Mouse (Mus musculus): ENCODE data around the gene Kcnk3. TPM values are rescaled to one million over a fixed set of nuclear protein-coding genes. Genes with fewer than 3 reads are reported as not detected.

The Kcnk3 gene
- polyA plus RNA-seq, 1 experiment, result not detected

DNA sequence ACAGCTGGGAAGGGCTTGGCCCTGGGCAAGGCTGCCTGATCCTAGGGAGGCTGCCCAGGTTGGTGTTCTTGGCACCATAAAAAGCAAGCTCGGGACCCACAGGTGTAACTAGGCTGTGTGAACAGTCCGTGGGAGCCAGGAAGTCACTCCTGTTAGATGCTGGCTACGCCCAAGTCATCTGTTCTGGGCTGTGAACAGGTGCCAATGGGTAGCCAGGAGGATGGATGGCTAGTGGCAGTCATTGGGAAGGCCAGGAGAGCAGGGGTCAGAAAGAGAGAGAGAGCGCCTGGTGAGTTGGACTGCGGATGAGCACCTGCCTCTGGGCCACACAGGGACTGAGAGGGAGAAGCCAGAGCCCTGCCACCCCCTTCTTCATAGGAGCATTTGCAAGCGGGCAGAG, 17.7 kb downstream of the Kcnk3 start:
- Histone ChIP-seq H3K4me3 (replicated peaks) (no peak overlapping the region), H3K27me3 (ENCODE audit: control insufficient read depth) (no peaks in the 10 kb centered on the region), H3K36me3 (ENCODE audit: control insufficient read depth) (no peaks in the 10 kb centered on the region), H3K9me3 (ENCODE audit: control insufficient read depth, low read length) (no peaks in the 10 kb centered on the region), H3K4me1 (ENCODE audit: control insufficient read depth) (no peaks in the 10 kb centered on the region)
- no peak for TF ChIP-seq TAL1 (IDR thresholded peaks at IDR 0.05; ENCODE audit: low read length)
- no peak for TF ChIP-seq GATA1 (IDR thresholded peaks at IDR 0.05; ENCODE audit: low read length)

DNA sequence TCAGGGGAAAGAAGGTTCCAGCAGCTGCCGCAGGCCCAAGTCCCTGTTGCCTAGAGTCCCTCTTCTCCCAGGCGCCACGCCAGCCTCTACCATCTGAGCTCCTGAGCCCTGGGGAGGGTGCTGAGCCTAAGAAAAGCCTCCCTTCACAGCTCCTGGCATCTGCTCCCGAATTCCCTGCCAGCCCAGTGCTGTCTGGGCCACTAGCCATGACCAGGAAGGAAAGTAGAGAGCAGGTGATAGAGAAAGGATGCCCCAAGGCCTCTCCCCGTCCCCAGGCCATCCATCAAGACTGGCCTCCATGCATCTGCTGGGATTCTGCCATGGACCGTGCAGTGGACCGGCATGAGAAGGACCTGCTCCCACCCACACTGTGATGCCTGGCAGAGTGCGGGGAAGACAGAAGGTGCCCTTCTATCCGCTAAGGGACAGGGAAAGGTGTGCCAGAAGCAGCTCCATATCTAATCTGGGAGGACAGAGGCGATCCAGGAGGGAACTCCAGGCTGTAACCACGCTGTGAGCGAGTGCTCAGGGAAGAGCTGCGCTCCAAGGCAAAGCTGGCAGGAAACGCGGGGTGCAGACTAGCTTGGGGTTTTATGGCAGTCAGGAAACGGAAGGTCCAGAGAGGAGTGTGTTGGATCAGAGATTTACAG, 18.6 kb downstream of the Kcnk3 start:
- no peaks in the 10 kb centered on the region for H3K27me3 ChIP-seq (ENCODE audit: control insufficient read depth)
- H3K4me1 ChIP-seq (ENCODE audit: control insufficient read depth), result no peaks in the 10 kb centered on the region
- no peak overlapping the region for H3K4me3 ChIP-seq (replicated peaks)
- H3K36me3 ChIP-seq (ENCODE audit: control insufficient read depth), result no peaks in the 10 kb centered on the region
- TF ChIP-seq TAL1 (IDR thresholded peaks at IDR 0.05; ENCODE audit: low read length), result no peak
- no peak for TF ChIP-seq GATA1 (IDR thresholded peaks at IDR 0.05; ENCODE audit: low read length)
- no peaks in the 10 kb centered on the region for H3K9me3 ChIP-seq (ENCODE audit: control insufficient read depth, low read length)

DNA sequence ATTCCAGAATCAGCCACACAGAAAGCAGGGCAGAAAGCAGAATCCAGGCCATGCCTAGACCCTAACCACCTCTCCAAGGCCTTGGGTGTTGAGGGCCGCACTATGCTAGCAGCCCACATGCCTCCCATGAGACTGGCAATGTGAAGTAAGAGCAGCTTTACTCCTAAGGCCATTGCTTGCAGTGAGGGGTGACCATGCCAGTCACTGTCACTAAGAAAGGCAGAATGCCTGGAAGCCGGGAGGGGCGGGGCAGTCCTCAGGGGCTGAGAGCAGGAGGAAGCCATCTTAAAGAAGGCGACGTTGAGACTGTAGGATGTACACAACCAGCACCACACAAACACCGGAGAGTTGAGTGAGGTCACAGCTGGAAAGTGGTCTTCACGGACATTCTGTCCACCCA, 21.1 kb downstream of the Kcnk3 start:
- no peaks in the 10 kb centered on the region for H3K36me3 ChIP-seq (ENCODE audit: control insufficient read depth)
- no peak overlapping the region for H3K4me3 ChIP-seq (replicated peaks)
- no peak for TF ChIP-seq TAL1 (IDR thresholded peaks at IDR 0.05; ENCODE audit: low read length)
- no peaks in the 10 kb centered on the region for H3K27me3 ChIP-seq (ENCODE audit: control insufficient read depth)
- no peaks in the 10 kb centered on the region for H3K9me3 ChIP-seq (ENCODE audit: control insufficient read depth, low read length)
- no peaks in the 10 kb centered on the region for H3K4me1 ChIP-seq (ENCODE audit: control insufficient read depth)

- H3K4me3 ChIP-seq (replicated peaks), result no peak overlapping the region
- H3K36me3 ChIP-seq (ENCODE audit: control insufficient read depth), result no peaks in the 10 kb centered on the region
- TF ChIP-seq TAL1 (IDR thresholded peaks at IDR 0.05; ENCODE audit: low read length) (no peak), GATA1 (IDR thresholded peaks at IDR 0.05; ENCODE audit: low read length) (no peak)
- H3K9me3 ChIP-seq (ENCODE audit: control insufficient read depth, low read length), result no peaks in the 10 kb centered on the region
- no peaks in the 10 kb centered on the region for H3K4me1 ChIP-seq (ENCODE audit: control insufficient read depth)
- H3K27me3 ChIP-seq (ENCODE audit: control insufficient read depth), result no peaks in the 10 kb centered on the region
Measured at GRCm38 (mm10) chr5:30609918-30610645, 22.1 kb downstream of the Kcnk3 start.

DNA sequence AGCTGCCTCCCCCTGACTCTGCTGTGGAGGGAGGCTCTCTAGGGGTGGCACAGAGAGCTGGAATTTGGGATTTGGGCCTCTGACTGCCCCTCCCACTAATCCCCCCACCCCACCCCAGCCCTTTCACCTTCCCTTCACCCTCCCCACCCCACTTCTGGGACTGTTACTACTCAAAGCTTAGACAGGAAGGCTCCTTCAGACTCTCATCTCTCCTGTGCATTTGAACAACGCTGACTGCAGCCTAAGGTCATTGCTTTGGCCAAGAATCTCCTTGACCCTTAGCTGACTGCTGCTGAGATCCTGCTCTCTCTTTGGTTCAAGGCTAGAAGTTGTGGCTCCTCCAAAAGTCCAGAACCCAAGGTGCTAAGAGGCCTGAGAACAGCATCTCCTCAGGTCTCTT, 23.1 kb downstream of the Kcnk3 start:
- H3K4me1 ChIP-seq (ENCODE audit: control insufficient read depth), result no peaks in the 10 kb centered on the region
- H3K36me3 ChIP-seq (ENCODE audit: control insufficient read depth), result no peaks in the 10 kb centered on the region
- no peaks in the 10 kb centered on the region for H3K27me3 ChIP-seq (ENCODE audit: control insufficient read depth)
- H3K9me3 ChIP-seq (ENCODE audit: control insufficient read depth, low read length), result no peaks in the 10 kb centered on the region
- no peak for TF ChIP-seq GATA1 (IDR thresholded peaks at IDR 0.05; ENCODE audit: low read length)
- no peak for TF ChIP-seq TAL1 (IDR thresholded peaks at IDR 0.05; ENCODE audit: low read length)
- no peak overlapping the region for H3K4me3 ChIP-seq (replicated peaks)

DNA sequence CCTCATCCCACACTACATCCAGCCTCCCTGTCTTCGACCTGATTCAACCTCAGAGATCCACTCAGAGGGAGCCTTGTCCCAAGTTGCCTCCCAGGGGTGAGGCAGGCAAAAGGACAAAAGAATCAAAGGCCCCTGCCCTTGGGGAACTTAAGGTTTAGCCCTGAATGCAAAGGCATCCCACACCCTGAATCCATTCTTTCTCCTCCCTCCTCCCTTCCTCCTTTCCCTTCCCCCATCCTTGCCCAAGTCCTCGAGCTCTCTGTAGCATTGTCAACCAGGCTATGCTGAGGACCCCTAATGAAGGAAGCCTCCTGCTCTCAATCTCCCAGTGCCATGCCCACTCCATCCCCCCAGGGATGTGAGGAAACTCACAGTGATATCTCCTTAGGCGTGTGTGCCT, 23.7 kb downstream of the Kcnk3 start:
- Histone ChIP-seq H3K9me3 (ENCODE audit: control insufficient read depth, low read length) (no peaks in the 10 kb centered on the region), H3K4me3 (replicated peaks) (no peak overlapping the region), H3K4me1 (ENCODE audit: control insufficient read depth) (no peaks in the 10 kb centered on the region), H3K27me3 (ENCODE audit: control insufficient read depth) (no peaks in the 10 kb centered on the region), H3K36me3 (ENCODE audit: control insufficient read depth) (no peaks in the 10 kb centered on the region)
- no peak for TF ChIP-seq GATA1 (IDR thresholded peaks at IDR 0.05; ENCODE audit: low read length)
- TF ChIP-seq TAL1 (IDR thresholded peaks at IDR 0.05; ENCODE audit: low read length), result no peak

- no peaks in the 10 kb centered on the region for H3K27me3 ChIP-seq (ENCODE audit: control insufficient read depth)
Measured at GRCm38 (mm10) chr5:30612575-30612974, 24.6 kb downstream of the Kcnk3 start.

GRCm38 (mm10) chr5:30613242-30613641, 25.3 kb downstream of the Kcnk3 start:
- no peaks in the 10 kb centered on the region for H3K4me1 ChIP-seq (ENCODE audit: control insufficient read depth)
- H3K27me3 ChIP-seq (ENCODE audit: control insufficient read depth), result no peaks in the 10 kb centered on the region
- TF ChIP-seq TAL1 (IDR thresholded peaks at IDR 0.05; ENCODE audit: low read length) (no peak), GATA1 (IDR thresholded peaks at IDR 0.05; ENCODE audit: low read length) (no peak)
- H3K4me3 ChIP-seq (replicated peaks), result no peak overlapping the region
- H3K9me3 ChIP-seq (ENCODE audit: control insufficient read depth, low read length), result no peaks in the 10 kb centered on the region
- no peaks in the 10 kb centered on the region for H3K36me3 ChIP-seq (ENCODE audit: control insufficient read depth)

More at GRCm38 (mm10) chr5:30612575-30612974, 24.6 kb downstream of the Kcnk3 start:
- Histone ChIP-seq H3K9me3 (ENCODE audit: control insufficient read depth, low read length) (no peaks in the 10 kb centered on the region), H3K36me3 (ENCODE audit: control insufficient read depth) (no peaks in the 10 kb centered on the region), H3K4me1 (ENCODE audit: control insufficient read depth) (no peaks in the 10 kb centered on the region), H3K4me3 (replicated peaks) (no peak overlapping the region)
- TF ChIP-seq TAL1 (IDR thresholded peaks at IDR 0.05; ENCODE audit: low read length), result no peak
- TF ChIP-seq GATA1 (IDR thresholded peaks at IDR 0.05; ENCODE audit: low read length), result no peak

GRCm38 (mm10) chr5:30614221-30614620, 26.3 kb downstream of the Kcnk3 start:
- H3K27me3 ChIP-seq (ENCODE audit: control insufficient read depth), result no peaks in the 10 kb centered on the region
- TF ChIP-seq TAL1 (IDR thresholded peaks at IDR 0.05; ENCODE audit: low read length) (no peak), GATA1 (IDR thresholded peaks at IDR 0.05; ENCODE audit: low read length) (no peak)
- H3K4me1 ChIP-seq (ENCODE audit: control insufficient read depth), result no peaks in the 10 kb centered on the region
- no peak overlapping the region for H3K4me3 ChIP-seq (replicated peaks)
- no peaks in the 10 kb centered on the region for H3K9me3 ChIP-seq (ENCODE audit: control insufficient read depth, low read length)
- no peaks in the 10 kb centered on the region for H3K36me3 ChIP-seq (ENCODE audit: control insufficient read depth)
